Mouse (Mus musculus) forebrain, embryonic 12.5 days (tissue): ENCODE results near the gene Carm1. TPM values are rescaled to one million over a fixed set of nuclear protein-coding genes. Genes with fewer than 3 reads are reported as not detected.

Experiments used
- ATAC-seq: fragments of 200-750 bp; cut with Nextera tagmentation; 2 replicates; pipeline ENCODE4 v1.8.0; 2017; ENCODE audit warnings: moderate TSS enrichment; ENCODE audit not compliant: low FRiP score
- H3K27ac ChIP-seq: fragments of 300-500 bp; sonication (generic); 2 replicates; pipeline ENCODE4 v1.5.1; 2016; ENCODE audit warnings: mild to moderate bottlenecking
- H3K27me3 ChIP-seq: fragments of 300-500 bp; sonication (generic); 2 replicates; pipeline ENCODE4 v1.6.1; 2016; ENCODE audit warnings: mild to moderate bottlenecking
- H3K36me3 ChIP-seq: fragments of 300-500 bp; sonication (generic); replicated peaks from 2 replicates; pipeline ENCODE4 v1.6.1; 2016; ENCODE audit warnings: mild to moderate bottlenecking
- H3K4me1 ChIP-seq: fragments of 300-500 bp; sonication (generic); 2 replicates; pipeline ENCODE4 v1.6.1; 2016
- H3K4me2 ChIP-seq: fragments of 300-500 bp; sonication (generic); 2 replicates; pipeline ENCODE4 v1.6.1; 2016; ENCODE audit warnings: mild to moderate bottlenecking, moderate library complexity
- H3K4me3 ChIP-seq: fragments of 300-500 bp; sonication (generic); replicated peaks from 2 replicates; pipeline ENCODE4 v1.5.1; 2016; ENCODE audit warnings: mild to moderate bottlenecking
- H3K9ac ChIP-seq: fragments of 300-500 bp; sonication (generic); 2 replicates; pipeline ENCODE4 v1.6.1; 2016; ENCODE audit warnings: mild to moderate bottlenecking
- H3K9me3 ChIP-seq: fragments of 300-500 bp; sonication (generic); 2 replicates; pipeline ENCODE4 v1.6.1; 2016
- WGBS: fragments of 180-500 bp; shearing (Covaris S2); methylation state at CpG from one replicate; pipeline ENCODE4 v1.1.7; 2016; 5-methylcytosine and 5-hydroxymethylcytosine counted together
- polyA plus RNA-seq: library from polyadenylated mRNA; unstranded; fragments of >200 nt; fragmentation: Nextera tagmentation; extraction: Ambion mirVana; gene quantifications from 2 replicates; pipeline ENCODE4 v1.2.1, GENCODE M21; 2016

Gene Carm1
- 54.7 and 62.5 TPM in 2 replicates for polyA plus RNA-seq

DNA sequence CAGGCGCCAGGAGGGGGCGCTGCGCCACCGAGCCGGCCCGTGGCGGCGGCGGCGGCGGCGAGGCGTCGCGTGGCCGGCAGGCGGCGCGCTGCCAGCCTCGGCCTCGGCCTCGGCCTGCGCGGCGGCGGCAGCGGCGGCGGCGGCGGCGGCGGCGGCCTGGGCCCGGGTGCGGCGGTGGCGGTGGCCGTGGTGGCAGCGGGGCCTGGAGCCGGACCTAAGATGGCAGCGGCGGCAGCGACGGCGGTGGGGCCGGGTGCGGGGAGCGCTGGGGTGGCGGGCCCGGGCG lies at the start of gene Carm1:
Gene Carm1 (plus strand): TSS at position 106 of the 286 bp plus-strand sequence.
- WGBS, result 0% methylated on average over 11 of the region's 52 CpGs
- Histone ChIP-seq H3K4me1 (peaks cover 29% of the 10 kb centered on the region), H3K4me3 (peak within 1 kb of the TSS; percentile 79), H3K4me2 (peak within 1 kb of the TSS; percentile 69), H3K27me3 (no peaks in the 10 kb centered on the region), H3K27ac (peak within 1 kb of the TSS; percentile 99), H3K36me3 (peaks cover 17% of the 10 kb centered on the region), H3K9ac (peak within 1 kb of the TSS; percentile 95), H3K9me3 (no peaks in the 10 kb centered on the region)
- ATAC-seq, result no peak; the same call in 1 of the 2 replicates

DNA sequence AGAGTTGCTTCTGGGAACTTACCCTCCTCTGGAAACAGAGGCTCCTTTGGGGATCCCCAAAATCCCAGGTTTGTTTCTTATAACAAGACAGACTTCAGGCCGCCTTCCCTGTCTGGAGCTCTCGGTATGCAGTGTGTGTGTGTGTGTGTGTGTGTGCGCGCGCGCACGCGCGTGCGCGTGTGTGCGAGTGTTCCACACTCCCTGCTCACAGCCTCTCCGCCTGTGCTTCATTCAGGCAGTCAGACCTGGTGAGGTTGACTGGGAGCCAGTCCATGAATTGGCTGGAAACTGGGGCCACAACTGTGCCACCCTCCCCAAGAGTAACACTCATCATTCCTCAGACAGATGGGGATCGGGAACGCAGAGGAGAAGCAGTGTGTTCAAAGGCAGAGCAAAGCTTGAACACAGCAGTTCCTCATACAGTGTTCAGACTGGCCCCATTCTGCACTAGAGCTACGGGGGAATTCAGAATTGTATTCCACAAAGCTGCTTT lies 49.6 kb upstream of the Carm1 start:
- Histone ChIP-seq H3K4me1 (no peaks in the 10 kb centered on the region), H3K27ac (0 out of 2 replicates have a peak overlapping the region, but pooled peaks have one; percentile 21), H3K27me3 (no peaks in the 10 kb centered on the region), H3K36me3 (peaks cover 34% of the 10 kb centered on the region), H3K4me2 (no peak overlapping the region), H3K4me3 (no peak overlapping the region), H3K9ac (no peak overlapping the region), H3K9me3 (no peaks in the 10 kb centered on the region)
- no peak for ATAC-seq
- WGBS, result 92% methylated on average over 16 of the region's 16 CpGs

DNA sequence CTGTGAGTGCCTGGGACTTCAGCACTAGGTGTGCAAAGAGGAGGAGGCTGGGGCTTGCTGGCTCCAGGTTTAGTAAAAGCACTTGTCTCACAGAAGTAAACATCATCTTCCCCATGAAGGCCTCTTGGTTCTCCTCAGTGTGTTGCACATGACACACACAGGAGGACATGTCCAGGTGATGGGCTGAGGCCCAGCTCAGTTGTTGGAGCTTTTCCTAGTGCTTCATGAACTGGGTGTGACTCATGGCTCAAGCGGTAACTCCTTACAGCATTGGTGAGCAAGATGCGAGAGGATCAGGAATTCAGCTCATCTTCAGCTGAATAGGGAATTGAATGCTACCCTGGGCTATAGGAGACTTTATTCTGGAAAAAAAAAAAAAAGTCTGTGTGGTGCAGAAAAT lies 49.0 kb upstream of the Carm1 start:
- Histone ChIP-seq H3K36me3 (peaks cover 38% of the 10 kb centered on the region), H3K9ac (no peak overlapping the region), H3K4me1 (no peaks in the 10 kb centered on the region), H3K9me3 (no peaks in the 10 kb centered on the region), H3K27me3 (no peaks in the 10 kb centered on the region), H3K4me2 (no peak overlapping the region), H3K4me3 (no peak overlapping the region), H3K27ac (0 out of 2 replicates have a peak overlapping the region, but pooled peaks have one; percentile 21)
- 94% methylated on average over 2 of the region's 2 CpGs for WGBS
- ATAC-seq, result no peak

DNA sequence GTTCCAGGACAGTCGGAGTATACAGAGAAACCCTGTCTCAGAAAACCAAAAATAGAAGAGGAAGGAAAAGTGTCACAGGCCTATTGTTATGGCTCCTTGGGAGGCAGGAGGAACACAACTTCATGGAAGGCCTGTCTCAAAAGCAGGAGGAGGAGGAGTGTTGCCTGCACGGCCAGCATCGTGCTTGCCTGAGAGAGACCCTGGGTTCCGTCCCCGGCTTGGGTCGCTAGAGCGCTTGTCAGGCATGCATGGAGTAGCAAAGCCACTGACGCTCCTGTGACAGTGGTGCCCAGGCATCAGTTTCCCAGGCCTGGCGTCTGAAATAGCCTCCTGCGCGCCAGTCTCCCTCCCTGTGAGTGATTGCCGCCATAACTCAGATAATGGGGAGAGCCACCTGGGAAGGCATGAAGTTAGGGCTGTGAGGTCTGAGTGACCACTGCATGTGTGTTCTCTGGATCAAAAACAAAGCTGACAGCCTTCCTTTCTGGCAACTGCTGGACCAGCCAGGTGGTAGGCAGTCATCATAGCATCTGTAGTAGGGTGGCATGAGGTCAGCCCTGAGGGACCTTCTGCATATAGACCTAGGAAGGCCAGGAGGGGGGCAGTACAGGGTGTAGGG lies 48.3 kb upstream of the Carm1 start:
- Histone ChIP-seq H3K36me3 (peaks cover 43% of the 10 kb centered on the region), H3K4me1 (no peaks in the 10 kb centered on the region), H3K4me2 (no peak overlapping the region), H3K4me3 (no peak overlapping the region), H3K9ac (no peak overlapping the region), H3K27me3 (no peaks in the 10 kb centered on the region), H3K9me3 (no peaks in the 10 kb centered on the region), H3K27ac (no peak overlapping the region)
- WGBS, result 93% methylated on average over 12 of the region's 12 CpGs
- no peak for ATAC-seq

DNA sequence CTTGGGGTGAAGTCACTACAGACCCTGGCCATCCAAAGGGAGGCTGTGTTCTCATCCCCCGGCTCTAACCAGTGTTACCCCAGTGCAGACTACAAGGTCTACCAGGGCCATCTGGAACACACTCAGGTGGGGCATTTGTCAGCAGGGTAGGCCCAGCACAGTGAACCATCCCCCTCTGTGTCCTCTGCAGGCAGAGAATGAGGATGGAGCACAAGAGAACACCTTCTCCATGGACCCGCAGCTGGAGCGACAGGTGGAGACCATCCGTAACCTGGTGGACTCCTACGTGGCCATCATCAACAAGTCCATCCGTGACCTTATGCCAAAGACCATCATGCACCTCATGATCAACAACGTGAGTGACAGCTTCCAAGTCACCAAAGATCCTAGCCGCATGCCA lies 43.3 kb upstream of the Carm1 start:
- Histone ChIP-seq H3K4me1 (no peaks in the 10 kb centered on the region), H3K9me3 (no peaks in the 10 kb centered on the region), H3K9ac (no peak overlapping the region), H3K27ac (no peak overlapping the region), H3K27me3 (no peaks in the 10 kb centered on the region), H3K4me3 (no peak overlapping the region), H3K4me2 (no peak overlapping the region), H3K36me3 (peaks cover 72% of the 10 kb centered on the region)
- ATAC-seq, result no peak
- 96% methylated on average over 8 of the region's 8 CpGs for WGBS

DNA sequence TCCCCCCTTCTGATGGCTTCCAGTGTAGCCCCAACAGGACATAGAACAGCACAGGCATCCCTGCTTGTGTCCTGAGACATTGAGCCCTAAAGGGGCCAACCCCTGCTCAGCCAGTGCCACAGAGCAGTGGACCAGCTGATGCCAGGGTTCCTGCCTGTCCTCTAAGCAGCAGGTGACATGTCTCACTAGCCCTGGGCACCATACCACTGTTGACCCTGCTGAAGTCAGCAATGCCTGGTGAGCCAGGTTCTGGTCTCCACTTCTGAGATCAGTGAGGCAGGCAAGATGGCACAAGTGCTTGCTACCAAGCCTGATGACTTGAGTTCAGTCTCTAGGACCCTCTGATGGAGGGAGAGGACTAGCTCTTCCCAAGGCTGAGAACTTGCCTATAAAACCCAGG lies 40.9 kb upstream of the Carm1 start:
- H3K27ac ChIP-seq, result no peak overlapping the region
- H3K9me3 ChIP-seq, result no peaks in the 10 kb centered on the region
- H3K27me3 ChIP-seq, result no peaks in the 10 kb centered on the region
- H3K4me2 ChIP-seq, result no peak overlapping the region
- H3K9ac ChIP-seq, result no peak overlapping the region
- ATAC-seq, result no peak
- H3K36me3 ChIP-seq, result peaks cover 62% of the 10 kb centered on the region
- H3K4me3 ChIP-seq, result no peak overlapping the region
- peaks cover 14% of the 10 kb centered on the region for H3K4me1 ChIP-seq

DNA sequence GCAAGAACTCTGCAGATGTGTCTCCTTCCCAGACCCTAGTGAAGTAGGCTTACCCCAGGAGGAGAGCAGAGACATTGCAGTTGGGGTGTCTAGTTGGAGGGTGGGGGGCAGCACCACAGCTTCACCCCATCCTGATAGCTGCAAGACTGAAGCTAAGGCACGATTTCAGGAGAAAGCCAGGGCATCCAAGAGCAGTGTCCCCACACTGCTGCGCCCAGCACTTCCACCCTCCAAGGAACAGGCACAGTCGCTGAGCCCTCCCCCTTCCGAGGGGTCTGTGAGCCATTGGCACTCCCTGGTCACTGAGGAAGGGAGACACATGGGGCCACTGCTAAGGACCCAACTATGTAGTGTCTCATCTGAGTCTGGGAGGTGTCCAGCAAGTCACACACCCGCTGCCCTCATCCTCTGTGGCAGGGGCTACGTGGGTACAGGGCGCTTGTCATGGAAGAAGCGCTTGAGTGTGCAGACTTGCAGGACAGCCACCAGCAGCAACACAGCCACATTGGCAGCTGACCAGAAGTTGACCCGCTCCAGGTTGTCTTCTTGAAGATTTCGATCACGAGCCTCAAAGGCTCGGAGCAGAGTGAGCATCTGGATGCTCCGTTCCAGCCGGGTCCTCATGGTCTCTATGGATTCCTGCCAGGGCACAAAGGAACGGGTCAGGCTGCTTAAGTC lies 38.8 kb upstream of the Carm1 start:
- H3K9ac ChIP-seq, result no peak overlapping the region
- H3K4me1 ChIP-seq, result peaks cover 18% of the 10 kb centered on the region
- WGBS, result 92% methylated on average over 15 of the region's 15 CpGs
- no peak overlapping the region for H3K4me3 ChIP-seq
- peaks cover 57% of the 10 kb centered on the region for H3K36me3 ChIP-seq
- ATAC-seq, result no peak
- H3K4me2 ChIP-seq, result no peak overlapping the region
- H3K27ac ChIP-seq, result no peak overlapping the region
- H3K9me3 ChIP-seq, result no peaks in the 10 kb centered on the region
- H3K27me3 ChIP-seq, result no peaks in the 10 kb centered on the region

DNA sequence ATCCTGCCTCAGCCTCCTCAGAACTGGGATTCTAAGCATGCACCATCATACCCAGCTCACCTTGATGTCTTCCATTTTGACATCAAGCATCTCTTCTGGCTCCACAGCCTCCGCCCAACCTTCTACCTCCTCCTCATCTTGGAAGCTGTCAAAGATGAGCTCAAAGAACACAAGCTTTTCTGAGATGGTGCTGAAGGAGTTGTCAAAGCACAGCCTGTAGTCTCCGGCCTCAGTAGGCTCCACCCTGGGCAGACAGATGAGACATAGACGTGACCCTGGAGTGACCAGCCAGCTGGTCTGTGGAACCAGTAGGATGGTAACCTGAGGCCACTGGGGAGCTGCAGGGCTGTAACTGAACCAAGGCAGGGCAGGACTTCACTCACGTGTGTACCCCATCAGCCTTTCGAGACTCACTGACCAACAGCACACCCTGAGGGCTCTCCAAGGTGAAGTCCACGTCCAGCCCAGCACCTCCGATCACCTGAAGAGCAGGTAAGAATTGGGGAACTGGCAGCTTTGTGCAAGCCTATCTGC lies 37.8 kb upstream of the Carm1 start:
- Histone ChIP-seq H3K4me2 (peak overlapping the region; percentile 66), H3K27me3 (no peaks in the 10 kb centered on the region), H3K9me3 (no peaks in the 10 kb centered on the region), H3K4me3 (peak overlapping the region; percentile 71), H3K27ac (no peak overlapping the region), H3K9ac (peak overlapping the region; percentile 71), H3K36me3 (peaks cover 47% of the 10 kb centered on the region), H3K4me1 (peaks cover 18% of the 10 kb centered on the region)
- ATAC-seq, result no peak
- 82% methylated on average over 7 of the region's 7 CpGs for WGBS

DNA sequence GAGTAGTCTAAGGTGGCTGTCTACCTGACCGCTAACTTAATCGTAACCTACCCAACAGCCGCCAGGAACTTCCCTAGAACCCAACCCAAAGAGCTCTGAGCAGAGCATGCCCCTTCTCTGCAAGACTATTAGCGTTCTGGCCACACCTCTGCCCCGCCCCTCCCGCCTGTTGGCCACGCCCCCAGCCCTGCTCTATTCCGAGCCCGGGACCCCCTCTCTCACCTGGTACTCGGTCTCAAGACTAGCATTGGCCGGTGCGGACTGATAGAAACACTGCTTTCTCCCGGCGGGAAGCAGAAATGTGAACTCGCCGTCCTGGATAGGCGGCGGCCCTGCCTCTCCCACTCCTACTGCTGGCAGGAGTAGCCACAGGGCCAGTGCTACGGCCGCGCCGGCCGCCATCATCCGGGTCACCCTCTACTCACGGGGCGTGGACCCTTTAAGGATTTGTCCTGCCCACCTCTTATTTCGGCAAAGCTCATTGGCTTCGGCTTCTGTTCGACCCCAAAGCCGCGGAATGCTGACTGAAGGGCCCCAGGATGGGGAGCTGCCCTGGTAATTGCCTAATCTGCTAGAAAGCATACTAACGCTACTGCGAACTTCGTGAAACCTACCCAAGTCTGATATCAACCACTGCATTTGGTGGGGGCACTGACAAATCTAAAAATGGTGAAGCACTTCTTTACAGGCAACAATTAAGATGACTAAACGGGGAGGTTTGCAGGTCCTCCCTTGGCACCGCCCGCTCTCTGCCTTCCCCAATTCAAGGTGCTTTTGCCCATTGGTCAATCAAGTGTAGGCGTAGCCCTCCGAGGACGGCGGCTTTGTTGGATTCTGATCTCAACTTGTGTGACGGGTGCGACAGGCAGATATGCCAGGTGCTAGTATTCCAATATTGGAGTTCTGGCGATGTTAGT lies 36.7 kb upstream of the Carm1 start, which contains the start of gene Tmed1:
Gene Tmed1 (minus strand): TSS at position 481 of the 917 bp plus-strand sequence.
- Histone ChIP-seq H3K27ac (peak within 1 kb of the TSS; percentile 92), H3K9me3 (no peaks in the 10 kb centered on the region), H3K9ac (peak within 1 kb of the TSS; percentile 71), H3K27me3 (no peaks in the 10 kb centered on the region), H3K4me1 (peaks cover 18% of the 10 kb centered on the region), H3K4me2 (peak within 1 kb of the TSS; percentile 66), H3K36me3 (peaks cover 36% of the 10 kb centered on the region), H3K4me3 (peak within 1 kb of the TSS; percentile 71)
- under 1% methylated on average over 44 of the region's 44 CpGs for WGBS
- ATAC-seq, result peak; percentile 96

DNA sequence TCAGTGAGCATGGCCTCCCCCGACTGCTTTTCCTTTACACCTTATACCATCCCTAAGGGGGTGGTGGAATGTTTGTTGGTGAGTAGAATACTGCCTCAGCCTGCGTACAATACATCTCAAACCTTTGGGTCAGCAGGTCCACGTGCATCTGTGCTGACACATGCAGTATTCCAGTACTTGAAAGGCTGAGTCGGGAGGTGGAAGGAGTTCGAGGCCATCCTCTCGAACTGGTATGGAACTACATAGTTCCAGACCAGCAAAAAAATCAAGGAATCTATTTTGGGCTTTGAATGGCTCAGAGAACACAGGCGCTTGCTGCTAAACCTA lies 36.0 kb upstream of the Carm1 start:
- peaks cover 18% of the 10 kb centered on the region for H3K4me1 ChIP-seq
- 7% methylated on average over 7 of the region's 7 CpGs for WGBS
- H3K27ac ChIP-seq, result peak overlapping the region; percentile 92
- no peaks in the 10 kb centered on the region for H3K27me3 ChIP-seq
- peaks cover 30% of the 10 kb centered on the region for H3K36me3 ChIP-seq
- H3K4me2 ChIP-seq, result peak overlapping the region; percentile 66
- peak overlapping the region; percentile 71 for H3K4me3 ChIP-seq
- no peak; the same call in none of the 2 replicates for ATAC-seq
- H3K9me3 ChIP-seq, result no peaks in the 10 kb centered on the region
- peak overlapping the region; percentile 71 for H3K9ac ChIP-seq

DNA sequence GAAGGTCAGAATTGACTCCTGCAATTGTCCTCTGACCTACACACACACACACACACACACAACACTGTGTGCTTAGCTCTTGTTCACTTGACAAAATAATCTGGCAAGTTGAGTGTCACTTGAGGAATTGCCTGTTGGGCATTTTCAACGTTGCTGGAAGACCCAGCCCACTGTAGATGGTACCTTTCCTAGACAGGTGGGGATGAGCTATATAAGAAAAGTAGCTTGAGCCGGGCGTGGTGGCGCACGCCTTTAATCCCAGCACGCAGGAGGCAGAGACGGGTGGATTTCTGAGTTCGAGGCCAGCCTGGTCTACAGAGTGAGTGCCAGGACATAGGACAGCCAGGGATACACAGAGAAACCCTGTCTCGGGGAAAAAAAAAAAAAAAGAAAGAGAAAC lies 35.6 kb upstream of the Carm1 start:
- H3K27me3 ChIP-seq, result no peaks in the 10 kb centered on the region
- peak overlapping the region; percentile 66 for H3K4me2 ChIP-seq
- peaks cover 18% of the 10 kb centered on the region for H3K4me1 ChIP-seq
- peaks cover 26% of the 10 kb centered on the region for H3K36me3 ChIP-seq
- 81% methylated on average over 9 of the region's 9 CpGs for WGBS
- peak overlapping the region; percentile 92; the same call in 1 of the 2 replicates for H3K27ac ChIP-seq
- peak overlapping the region; percentile 71 for H3K4me3 ChIP-seq
- ATAC-seq, result no peak
- peak overlapping the region; percentile 71; the same call in 1 of the 2 replicates for H3K9ac ChIP-seq
- no peaks in the 10 kb centered on the region for H3K9me3 ChIP-seq

DNA sequence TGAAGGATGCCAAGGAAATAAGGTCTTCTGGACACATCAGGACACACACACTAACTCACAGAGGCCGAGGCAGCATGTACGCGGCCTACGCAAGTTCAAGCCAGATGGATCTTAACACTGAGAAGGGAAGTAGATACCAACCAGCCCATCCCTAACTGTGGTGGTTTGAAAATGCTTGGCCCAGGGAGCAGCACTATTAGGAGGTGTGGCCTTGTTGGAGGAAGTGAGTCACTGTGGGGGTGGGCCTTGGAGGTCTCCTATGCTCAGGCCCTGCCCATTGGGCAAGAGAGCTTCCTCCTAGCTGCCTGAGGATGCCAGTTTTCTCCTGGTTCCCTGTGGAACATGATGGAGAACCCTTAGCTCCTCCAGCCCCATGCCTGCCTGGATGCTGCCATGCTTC lies 33.2 kb upstream of the Carm1 start:
- peaks cover 18% of the 10 kb centered on the region for H3K4me1 ChIP-seq
- H3K4me3 ChIP-seq, result no peak overlapping the region
- H3K4me2 ChIP-seq, result no peak overlapping the region
- H3K9ac ChIP-seq, result no peak overlapping the region
- 100% methylated on average over 4 of the region's 4 CpGs for WGBS
- peaks cover 2% of the 10 kb centered on the region; the same call in 1 of the 2 replicates for H3K36me3 ChIP-seq
- no peaks in the 10 kb centered on the region for H3K27me3 ChIP-seq
- no peak for ATAC-seq
- H3K9me3 ChIP-seq, result no peaks in the 10 kb centered on the region
- no peak overlapping the region for H3K27ac ChIP-seq
